Mouse (Mus musculus): Measurements from ENCODE around the gene Dsel. TPM values are rescaled to one million over a fixed set of nuclear protein-coding genes. Genes with fewer than 3 reads are reported as not detected.

Gene Dsel
- polyA plus RNA-seq (2015; fragmentation: Nextera tagmentation; extraction: Ambion mirVana), result 11.0 and 11.3 TPM in 2 replicates

DNA sequence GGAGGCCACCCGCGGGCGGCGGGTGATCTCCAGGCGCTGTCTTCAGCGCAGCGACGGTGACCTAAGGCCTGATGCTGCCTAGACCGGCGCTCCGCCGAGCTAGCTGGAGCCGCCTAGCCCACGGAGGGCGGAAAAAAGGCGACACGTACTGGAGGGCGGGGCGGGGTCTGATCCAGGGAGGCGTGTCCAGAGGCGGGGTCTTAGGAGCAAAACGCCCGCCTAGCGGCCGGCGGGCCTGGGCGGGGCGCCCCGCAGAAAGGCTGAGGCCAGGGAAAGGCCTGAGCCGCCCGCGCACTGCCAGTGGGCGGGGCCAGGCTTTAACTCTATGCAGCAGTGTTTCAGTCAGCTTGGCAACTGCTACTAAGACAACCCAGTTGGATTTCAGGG lies at the start of gene Dsel:
TSS of gene Dsel (minus strand) at position 140 of the 387 bp plus-strand sequence.
- Histone ChIP-seq H3K4me1 (ENCODE audit: control insufficient read depth, insufficient read depth, low read length) (peaks cover 11% of the 10 kb centered on the region), H3K27me3 (ENCODE audit: control insufficient read depth, insufficient read depth, low read depth, low read length) (no peaks in the 10 kb centered on the region), H3K4me2 (ENCODE audit: low read length) (peak within 1 kb of the TSS; percentile 75), H3K9ac (ENCODE audit: low read depth, low read length) (peak within 1 kb of the TSS; percentile 89), H3K9me3 (replicated peaks; ENCODE audit: control insufficient read depth, low read length, poor library complexity, severe bottlenecking) (no peaks in the 10 kb centered on the region), H3K36me3 (ENCODE audit: control insufficient read depth, insufficient read depth, low read length) (no peaks in the 10 kb centered on the region), H3K27ac (ENCODE audit: low read length) (peak within 1 kb of the TSS; percentile 90), H3K4me3 (ENCODE audit: low read depth, low read length) (peak within 1 kb of the TSS; percentile 73)
- peak; percentile 99 for ATAC-seq
- under 1% methylated on average over 33 of the region's 33 CpGs for WGBS

GRCm38 (mm10) chr1:111911424-111911823 lies 46.7 kb upstream of the Dsel start:
- H3K4me2 ChIP-seq (ENCODE audit: low read length), result no peak overlapping the region
- 12% methylated on average over 1 of the region's 1 CpGs for WGBS
- H3K4me1 ChIP-seq (ENCODE audit: control insufficient read depth, insufficient read depth, low read length), result no peaks in the 10 kb centered on the region
- H3K4me3 ChIP-seq (ENCODE audit: low read depth, low read length), result no peak overlapping the region
- H3K36me3 ChIP-seq (ENCODE audit: control insufficient read depth, insufficient read depth, low read length), result no peaks in the 10 kb centered on the region
- no peak overlapping the region for H3K27ac ChIP-seq (ENCODE audit: low read length)
- H3K9me3 ChIP-seq (replicated peaks; ENCODE audit: control insufficient read depth, low read length, poor library complexity, severe bottlenecking), result no peaks in the 10 kb centered on the region
- no peak for ATAC-seq
- no peak overlapping the region for H3K9ac ChIP-seq (ENCODE audit: low read depth, low read length)
- no peaks in the 10 kb centered on the region for H3K27me3 ChIP-seq (ENCODE audit: control insufficient read depth, insufficient read depth, low read depth, low read length)

GRCm38 (mm10) chr1:111883336-111883735 lies 18.6 kb upstream of the Dsel start:
- ATAC-seq, result no peak
- 81% methylated on average over 3 of the region's 3 CpGs for WGBS
- Histone ChIP-seq H3K4me2 (ENCODE audit: low read length) (no peak overlapping the region), H3K4me3 (ENCODE audit: low read depth, low read length) (no peak overlapping the region), H3K9ac (ENCODE audit: low read depth, low read length) (no peak overlapping the region), H3K27ac (ENCODE audit: low read length) (no peak overlapping the region), H3K4me1 (ENCODE audit: control insufficient read depth, insufficient read depth, low read length) (no peaks in the 10 kb centered on the region), H3K36me3 (ENCODE audit: control insufficient read depth, insufficient read depth, low read length) (no peaks in the 10 kb centered on the region), H3K27me3 (ENCODE audit: control insufficient read depth, insufficient read depth, low read depth, low read length) (no peaks in the 10 kb centered on the region), H3K9me3 (replicated peaks; ENCODE audit: control insufficient read depth, low read length, poor library complexity, severe bottlenecking) (no peaks in the 10 kb centered on the region)

DNA sequence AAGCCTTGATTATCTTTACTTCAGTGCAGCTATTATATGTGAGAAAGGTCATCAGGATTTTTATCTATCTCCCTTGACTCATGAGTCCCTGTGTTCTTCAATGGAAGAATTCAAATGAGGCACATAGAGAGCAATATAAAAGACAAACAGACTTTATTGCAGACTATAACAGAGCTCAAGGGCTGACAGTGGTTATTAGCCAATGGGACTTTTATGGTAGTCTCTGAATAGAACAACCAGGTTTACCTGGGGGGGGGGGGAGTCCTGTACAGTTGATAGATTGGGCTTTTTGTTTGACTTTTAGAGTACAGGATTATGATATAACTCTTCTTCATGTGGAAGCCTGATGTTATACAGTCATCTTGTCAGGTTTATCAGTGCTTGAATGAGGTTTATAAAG lies 11.1 kb upstream of the Dsel start:
- Histone ChIP-seq H3K4me3 (ENCODE audit: low read depth, low read length) (no peak overlapping the region), H3K27me3 (ENCODE audit: control insufficient read depth, insufficient read depth, low read depth, low read length) (no peaks in the 10 kb centered on the region), H3K4me1 (ENCODE audit: control insufficient read depth, insufficient read depth, low read length) (no peaks in the 10 kb centered on the region), H3K9me3 (replicated peaks; ENCODE audit: control insufficient read depth, low read length, poor library complexity, severe bottlenecking) (no peaks in the 10 kb centered on the region), H3K4me2 (ENCODE audit: low read length) (no peak overlapping the region), H3K36me3 (ENCODE audit: control insufficient read depth, insufficient read depth, low read length) (no peaks in the 10 kb centered on the region), H3K9ac (ENCODE audit: low read depth, low read length) (no peak overlapping the region), H3K27ac (ENCODE audit: low read length) (no peak overlapping the region)
- no peak for ATAC-seq

GRCm38 (mm10) chr1:111873196-111873595 lies 8.5 kb upstream of the Dsel start:
- Histone ChIP-seq H3K9me3 (replicated peaks; ENCODE audit: control insufficient read depth, low read length, poor library complexity, severe bottlenecking) (no peaks in the 10 kb centered on the region), H3K36me3 (ENCODE audit: control insufficient read depth, insufficient read depth, low read length) (no peaks in the 10 kb centered on the region), H3K4me2 (ENCODE audit: low read length) (no peak overlapping the region), H3K4me3 (ENCODE audit: low read depth, low read length) (no peak overlapping the region), H3K9ac (ENCODE audit: low read depth, low read length) (no peak overlapping the region), H3K27ac (ENCODE audit: low read length) (no peak overlapping the region), H3K27me3 (ENCODE audit: control insufficient read depth, insufficient read depth, low read depth, low read length) (no peaks in the 10 kb centered on the region), H3K4me1 (ENCODE audit: control insufficient read depth, insufficient read depth, low read length) (no peaks in the 10 kb centered on the region)
- no peak for ATAC-seq

DNA sequence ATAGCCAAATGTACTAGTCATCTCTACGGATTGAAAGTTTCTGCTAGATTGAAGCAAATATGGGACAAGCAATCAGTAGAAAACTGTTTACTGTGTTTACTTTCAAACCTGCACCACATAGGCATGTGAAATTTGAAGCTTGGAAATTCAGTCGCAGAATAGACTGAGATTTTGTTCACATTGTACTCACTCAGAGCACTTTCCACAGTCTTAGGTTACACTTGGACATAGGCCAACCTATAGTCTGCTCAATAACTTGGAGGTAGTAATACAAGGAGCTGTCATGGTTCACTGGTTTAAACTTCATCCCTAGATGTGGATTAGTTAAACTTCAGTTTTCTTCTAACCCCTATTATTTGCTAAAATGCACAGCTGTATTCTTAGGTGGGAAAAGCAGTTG lies 749 bp upstream of the Dsel start:
- WGBS, result 57% methylated on average over 2 of the region's 2 CpGs
- Histone ChIP-seq H3K4me3 (ENCODE audit: low read depth, low read length) (peak overlapping the region; percentile 73; the same call in 1 of the 2 replicates), H3K27ac (ENCODE audit: low read length) (no peak overlapping the region), H3K4me2 (ENCODE audit: low read length) (no peak overlapping the region), H3K9me3 (replicated peaks; ENCODE audit: control insufficient read depth, low read length, poor library complexity, severe bottlenecking) (no peaks in the 10 kb centered on the region), H3K4me1 (ENCODE audit: control insufficient read depth, insufficient read depth, low read length) (peaks cover 11% of the 10 kb centered on the region), H3K27me3 (ENCODE audit: control insufficient read depth, insufficient read depth, low read depth, low read length) (no peaks in the 10 kb centered on the region), H3K36me3 (ENCODE audit: control insufficient read depth, insufficient read depth, low read length) (no peaks in the 10 kb centered on the region), H3K9ac (ENCODE audit: low read depth, low read length) (no peak overlapping the region)
- ATAC-seq, result no peak

DNA sequence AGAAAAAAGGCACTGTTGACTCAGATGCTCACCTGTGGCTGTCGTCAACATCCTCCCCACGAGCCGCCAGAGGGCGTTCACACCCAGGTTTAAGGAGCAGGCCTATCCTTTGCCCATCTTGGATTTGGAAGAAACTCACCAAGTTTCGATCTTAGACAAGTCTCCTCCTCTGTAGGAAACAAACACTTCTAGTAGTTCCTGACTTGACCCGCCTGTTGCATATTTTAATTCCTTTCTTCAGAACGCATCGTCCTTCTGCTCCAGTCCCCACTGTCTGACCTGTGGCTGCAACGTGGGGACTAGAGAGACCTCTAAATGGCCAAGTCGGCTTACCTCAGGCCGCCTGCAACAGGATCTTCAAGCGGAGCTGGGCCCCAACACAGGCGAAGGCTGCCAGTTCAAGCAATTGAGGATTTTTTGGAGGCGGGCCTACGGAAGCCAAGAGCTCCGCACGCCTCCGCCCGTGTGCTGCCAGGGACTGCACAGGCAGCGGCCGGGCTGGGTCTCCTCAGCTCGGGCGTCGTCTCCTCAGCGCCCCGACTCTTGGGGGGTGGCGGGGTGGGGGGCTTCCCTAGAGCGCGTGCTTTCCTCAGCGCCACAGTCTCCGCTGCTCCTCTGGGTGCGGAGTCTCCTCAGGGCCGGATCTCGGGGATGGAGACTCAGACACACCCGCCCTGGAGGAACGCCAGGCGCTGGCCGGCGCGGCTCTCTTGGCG lies 497 bp downstream of the Dsel start:
- H3K4me2 ChIP-seq (ENCODE audit: low read length), result peak overlapping the region; percentile 75
- H3K9ac ChIP-seq (ENCODE audit: low read depth, low read length), result peak overlapping the region; percentile 89
- H3K27me3 ChIP-seq (ENCODE audit: control insufficient read depth, insufficient read depth, low read depth, low read length), result no peaks in the 10 kb centered on the region
- H3K4me1 ChIP-seq (ENCODE audit: control insufficient read depth, insufficient read depth, low read length), result peaks cover 11% of the 10 kb centered on the region
- peak; percentile 88 for ATAC-seq
- no peaks in the 10 kb centered on the region for H3K36me3 ChIP-seq (ENCODE audit: control insufficient read depth, insufficient read depth, low read length)
- under 1% methylated on average over 35 of the region's 41 CpGs for WGBS
- H3K9me3 ChIP-seq (replicated peaks; ENCODE audit: control insufficient read depth, low read length, poor library complexity, severe bottlenecking), result no peaks in the 10 kb centered on the region
- peak overlapping the region; percentile 90 for H3K27ac ChIP-seq (ENCODE audit: low read length)
- peak overlapping the region; percentile 73 for H3K4me3 ChIP-seq (ENCODE audit: low read depth, low read length)

GRCm38 (mm10) chr1:111857852-111858251 lies 6.9 kb downstream of the Dsel start:
- Histone ChIP-seq H3K27ac (ENCODE audit: low read length) (no peak overlapping the region), H3K9me3 (replicated peaks; ENCODE audit: control insufficient read depth, low read length, poor library complexity, severe bottlenecking) (no peaks in the 10 kb centered on the region)
- 72% methylated on average over 1 of the region's 1 CpGs for WGBS

DNA sequence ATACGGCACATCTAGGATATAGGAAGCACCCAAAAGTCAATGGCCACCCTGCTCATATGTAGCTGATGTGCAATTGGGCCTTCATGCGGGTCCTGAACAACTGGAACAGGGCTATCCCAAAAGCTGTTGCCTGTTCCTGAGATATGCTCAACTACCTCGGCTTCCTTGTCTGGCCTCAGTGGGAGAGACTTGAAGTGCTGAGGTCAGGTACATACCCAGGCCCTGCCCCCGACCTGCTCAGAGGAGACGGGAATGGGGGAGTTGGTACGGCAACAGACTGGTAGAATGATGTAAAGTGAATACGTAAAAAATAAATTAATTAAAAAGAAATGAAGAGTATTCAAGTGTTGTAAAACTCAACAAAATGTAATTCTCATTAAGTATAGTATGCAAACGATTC lies 12.3 kb downstream of the Dsel start:
- Histone ChIP-seq H3K4me3 (ENCODE audit: low read depth, low read length) (no peak overlapping the region), H3K4me2 (ENCODE audit: low read length) (no peak overlapping the region), H3K9ac (ENCODE audit: low read depth, low read length) (no peak overlapping the region), H3K9me3 (replicated peaks; ENCODE audit: control insufficient read depth, low read length, poor library complexity, severe bottlenecking) (no peaks in the 10 kb centered on the region), H3K27me3 (ENCODE audit: control insufficient read depth, insufficient read depth, low read depth, low read length) (no peaks in the 10 kb centered on the region), H3K27ac (ENCODE audit: low read length) (no peak overlapping the region), H3K4me1 (ENCODE audit: control insufficient read depth, insufficient read depth, low read length) (no peaks in the 10 kb centered on the region), H3K36me3 (ENCODE audit: control insufficient read depth, insufficient read depth, low read length) (no peaks in the 10 kb centered on the region)
- no peak for ATAC-seq
- 91% methylated on average over 8 of the region's 8 CpGs for WGBS

More at GRCm38 (mm10) chr1:111857852-111858251, 6.9 kb downstream of the Dsel start:
- Histone ChIP-seq H3K9ac (ENCODE audit: low read depth, low read length) (no peak overlapping the region), H3K27me3 (ENCODE audit: control insufficient read depth, insufficient read depth, low read depth, low read length) (no peaks in the 10 kb centered on the region), H3K36me3 (ENCODE audit: control insufficient read depth, insufficient read depth, low read length) (no peaks in the 10 kb centered on the region), H3K4me1 (ENCODE audit: control insufficient read depth, insufficient read depth, low read length) (peaks cover 4% of the 10 kb centered on the region), H3K4me3 (ENCODE audit: low read depth, low read length) (no peak overlapping the region), H3K4me2 (ENCODE audit: low read length) (no peak overlapping the region)
- no peak for ATAC-seq
